Mouse (Mus musculus): ENCODE data around the gene Zfp65. TPM values are rescaled to one million over a fixed set of nuclear protein-coding genes. Genes with fewer than 3 reads are reported as not detected.
"Not testable (repeated sequence)": the region's sequence is repeated elsewhere in the genome, so short reads cannot be mapped to it uniquely, and the experiment has no call there.

Gene Zfp65
- polyA plus RNA-seq, 1 experiment from 2014 or later: 4.3 TPM

DNA sequence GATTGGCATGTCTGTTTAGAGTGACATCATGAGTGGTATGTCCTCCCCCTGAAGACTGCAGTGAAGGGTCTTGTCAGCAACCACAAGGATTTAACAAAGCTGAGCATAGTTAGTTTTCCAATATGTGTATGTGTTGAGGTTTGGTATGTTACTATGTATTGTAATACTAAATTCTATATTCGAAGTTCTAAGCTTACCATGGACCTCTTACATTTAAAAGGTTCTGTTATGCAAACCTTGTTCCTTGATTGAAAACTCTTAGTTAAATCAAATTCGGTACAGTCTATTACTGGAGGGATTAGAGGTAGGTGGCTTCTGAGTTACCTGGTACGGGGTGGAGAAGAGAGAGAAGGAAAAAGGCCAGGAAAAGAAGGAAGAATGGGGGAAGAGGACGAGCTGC, 42.0 kb downstream of the Zfp65 start, which contains the start of gene Zfp738:
Gene Zfp738 (minus strand): TSS at position 101 of the 400 bp plus-strand sequence.
- H3K27ac ChIP-seq: no peak within 1 kb of the TSS
- H3K4me3 ChIP-seq: no peak within 1 kb of the TSS
- WGBS: 75% methylated on average over 4 of the region's 4 CpGs
- H3K9me3 ChIP-seq: no peaks in the 10 kb centered on the region
- no peaks in the 10 kb centered on the region for H3K36me3 ChIP-seq
- no peak for DNase-seq (ENCODE audit: low spot score)
- no peaks in the 10 kb centered on the region for H3K4me1 ChIP-seq
- H3K27me3 ChIP-seq (ENCODE audit: insufficient read depth, poor library complexity, severe bottlenecking): no peaks in the 10 kb centered on the region

DNA sequence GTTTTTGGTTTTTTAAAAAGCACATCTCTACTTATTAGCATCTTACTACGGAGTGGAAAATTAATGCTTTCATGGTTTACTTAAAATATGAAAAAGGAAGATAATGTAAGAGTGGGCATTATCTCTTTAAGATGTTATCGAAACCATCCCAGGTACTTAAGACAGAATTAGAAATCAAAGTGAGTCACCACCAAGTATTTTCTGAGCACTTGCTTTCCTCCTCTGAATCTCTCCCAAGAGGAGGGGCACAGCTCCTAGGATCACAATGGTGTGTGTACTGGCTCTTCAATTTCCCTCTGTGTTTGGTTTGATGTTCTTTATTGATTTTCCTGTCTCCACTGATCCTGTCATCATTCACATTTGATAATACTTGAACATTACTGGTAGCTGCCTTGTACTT, 45.1 kb downstream of the Zfp65 start:
- not testable (repeated sequence) for H3K9me3 ChIP-seq; H3K36me3 ChIP-seq; H3K4me1 ChIP-seq; H3K27me3 ChIP-seq (ENCODE audit: insufficient read depth, poor library complexity, severe bottlenecking); DNase-seq (ENCODE audit: low spot score)
- 83% methylated on average over 2 of the region's 2 CpGs for WGBS
- Histone ChIP-seq H3K27ac (peak overlapping the region; percentile 80; the same call in 1 of the 2 replicates), H3K4me3 (peak overlapping the region; percentile 73)

DNA sequence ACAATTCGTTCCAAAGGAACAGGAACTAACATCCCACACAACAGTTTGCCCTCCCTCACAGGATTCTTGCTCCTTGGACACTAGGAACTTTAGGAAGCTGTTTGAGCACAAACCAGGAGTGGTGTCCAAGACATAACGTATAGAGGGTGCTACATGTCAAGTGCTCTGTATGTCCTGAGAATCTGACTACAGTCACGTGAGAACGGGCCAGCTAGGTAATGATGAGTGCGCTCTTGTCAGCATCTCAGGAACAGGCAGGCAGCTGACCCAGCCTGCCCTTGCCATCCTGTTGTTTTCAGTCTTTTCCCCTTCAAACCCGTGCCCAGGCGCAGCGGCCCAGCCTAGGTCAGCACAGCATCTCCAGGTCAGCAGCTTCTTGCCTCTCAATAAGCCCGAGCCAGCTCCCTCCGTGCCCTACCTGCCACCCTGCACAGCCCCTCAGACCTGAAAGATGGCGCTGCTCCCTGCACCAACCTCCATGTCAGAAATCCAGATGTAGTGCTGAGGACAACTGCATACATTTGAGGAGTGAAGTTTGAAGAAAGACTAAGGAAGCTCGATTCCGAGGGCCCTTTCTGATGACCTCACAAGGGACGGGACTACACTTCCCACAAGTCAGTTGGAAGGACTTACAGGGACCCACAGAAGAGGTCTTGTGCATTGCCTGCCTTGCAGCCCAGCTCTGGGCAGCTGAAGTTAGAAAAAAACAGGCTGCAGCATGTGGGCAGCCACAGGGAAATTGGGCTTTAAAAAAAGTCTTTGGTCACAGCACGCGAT, 45.8 kb downstream of the Zfp65 start:
- not testable (repeated sequence) for H3K4me1 ChIP-seq; H3K36me3 ChIP-seq; H3K27me3 ChIP-seq (ENCODE audit: insufficient read depth, poor library complexity, severe bottlenecking); H3K9me3 ChIP-seq
- Histone ChIP-seq H3K27ac (peak overlapping the region; percentile 80), H3K4me3 (peak overlapping the region; percentile 73)
- DNase-seq (ENCODE audit: low spot score): peak; percentile 94
- 22% methylated on average over 16 of the region's 16 CpGs for WGBS

DNA sequence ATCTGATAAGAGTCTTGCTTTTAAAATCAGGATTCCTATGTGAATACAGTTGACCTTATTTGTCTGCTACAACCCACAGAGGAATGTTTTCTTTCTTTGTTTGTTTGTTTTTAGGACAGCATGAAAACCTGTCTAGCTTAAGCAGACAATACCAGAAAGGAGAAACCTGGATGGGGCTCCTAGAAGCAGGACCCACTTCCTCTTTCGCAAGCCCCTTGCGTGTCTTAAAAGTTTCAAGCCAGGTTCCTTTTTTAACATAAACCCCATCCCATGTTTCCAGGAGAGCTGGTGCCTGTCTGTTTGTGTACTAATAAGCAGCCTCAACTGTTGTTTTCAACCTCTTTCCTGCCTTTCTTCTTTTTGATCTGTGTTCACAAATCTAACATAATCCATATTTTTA, 54.1 kb downstream of the Zfp65 start:
- DNase-seq (ENCODE audit: low spot score): no peak
- WGBS: 89% methylated on average over 2 of the region's 2 CpGs
- no peak overlapping the region for H3K4me3 ChIP-seq
- H3K27me3 ChIP-seq (ENCODE audit: insufficient read depth, poor library complexity, severe bottlenecking): no peaks in the 10 kb centered on the region
- H3K36me3 ChIP-seq: peaks cover 6% of the 10 kb centered on the region
- H3K4me1 ChIP-seq: no peaks in the 10 kb centered on the region
- no peak overlapping the region for H3K27ac ChIP-seq
- no peaks in the 10 kb centered on the region for H3K9me3 ChIP-seq

Other genes starting within 250 kb of the Zfp65 start
- 1.4 and 2.1 TPM in 2 replicates for gene Zfp874b, start 244.9 kb downstream of the Zfp65 start, polyA plus RNA-seq (2016; fragmentation: Nextera tagmentation; extraction: Ambion mirVana)
- gene Zfp58, start 228.6 kb downstream of the Zfp65 start, polyA plus RNA-seq (2016; fragmentation: Nextera tagmentation; extraction: Ambion mirVana): 9.6 and 12.9 TPM in 2 replicates
- gene Gm26965, start 203.0 kb downstream of the Zfp65 start, polyA plus RNA-seq (2016; fragmentation: Nextera tagmentation; extraction: Ambion mirVana): not detected in 2 replicates
- 14.9 and 16.7 TPM in 2 replicates for gene Zfp87, start 203.0 kb downstream of the Zfp65 start, polyA plus RNA-seq (2016; fragmentation: Nextera tagmentation; extraction: Ambion mirVana)
- gene Zfp748, start 175.3 kb downstream of the Zfp65 start, polyA plus RNA-seq (2016; fragmentation: Nextera tagmentation; extraction: Ambion mirVana): 11.4 and 11.7 TPM in 2 replicates
- gene Zfp729b, start 119.5 kb downstream of the Zfp65 start, polyA plus RNA-seq (2016; fragmentation: Nextera tagmentation; extraction: Ambion mirVana): 2.1 and 2.6 TPM in 2 replicates
- gene Gm49345, start 91.4 kb downstream of the Zfp65 start, polyA plus RNA-seq (2016; fragmentation: Nextera tagmentation; extraction: Ambion mirVana): not detected in 2 replicates
- gene Zfp729a, start 91.4 kb downstream of the Zfp65 start, polyA plus RNA-seq (2016; fragmentation: Nextera tagmentation; extraction: Ambion mirVana): 1.2 and 2.3 TPM in 2 replicates
- gene Zfp738, start 42.1 kb downstream of the Zfp65 start, polyA plus RNA-seq (2016; fragmentation: Nextera tagmentation; extraction: Ambion mirVana): 7.5 TPM in 2 replicates
- gene Zfp85, start 26.1 kb upstream of the Zfp65 start, polyA plus RNA-seq (2016; fragmentation: Nextera tagmentation; extraction: Ambion mirVana): 2.7 and 3.4 TPM in 2 replicates
- gene Zfp493, start 50.5 kb upstream of the Zfp65 start, polyA plus RNA-seq (2016; fragmentation: Nextera tagmentation; extraction: Ambion mirVana): 2.3 and 2.5 TPM in 2 replicates
- 4.3 and 5.6 TPM in 2 replicates for gene Zfp273, start 84.6 kb upstream of the Zfp65 start, polyA plus RNA-seq (2016; fragmentation: Nextera tagmentation; extraction: Ambion mirVana)
- gene Gm10037, start 101.9 kb upstream of the Zfp65 start, polyA plus RNA-seq (2016; fragmentation: Nextera tagmentation; extraction: Ambion mirVana): 1.2 and 2.2 TPM in 2 replicates
- gene BC048507, start 134.2 kb upstream of the Zfp65 start, polyA plus RNA-seq (2016; fragmentation: Nextera tagmentation; extraction: Ambion mirVana): not detected in 2 replicates